Mouse (Mus musculus) stomach, embryonic 15.5 days (tissue): ENCODE data around the gene Psen1. TPM values are rescaled to one million over a fixed set of nuclear protein-coding genes. Genes with fewer than 3 reads are reported as not detected.

ENCODE experiments used
- ATAC-seq: fragments of 200-750 bp; cut with Nextera tagmentation; 2 replicates; pipeline ENCODE4 v1.8.0; 2017; ENCODE audit warnings: low read depth, moderate number of reproducible peaks, moderate TSS enrichment; ENCODE audit not compliant: insufficient read depth, low FRiP score
- H3K27ac ChIP-seq: fragments of 300-500 bp; sonication (generic); 2 replicates; pipeline ENCODE4 v1.5.1; 2015; ENCODE audit warnings: mild to moderate bottlenecking, inconsistent platforms
- H3K27me3 ChIP-seq: fragments of 300-500 bp; sonication (generic); replicated peaks from 2 replicates; pipeline ENCODE4 v1.6.1; 2015; ENCODE audit warnings: inconsistent platforms
- H3K36me3 ChIP-seq: fragments of 300-500 bp; sonication (generic); 2 replicates; pipeline ENCODE4 v1.6.1; 2015; ENCODE audit warnings: inconsistent platforms
- H3K4me1 ChIP-seq: fragments of 300-500 bp; sonication (generic); 2 replicates; pipeline ENCODE4 v1.6.1; 2015; ENCODE audit warnings: inconsistent platforms
- H3K4me2 ChIP-seq: fragments of 300-500 bp; sonication (generic); 2 replicates; pipeline ENCODE4 v1.6.1; 2015; ENCODE audit warnings: mild to moderate bottlenecking, inconsistent platforms
- H3K4me3 ChIP-seq: fragments of 300-500 bp; sonication (generic); replicated peaks from 2 replicates; pipeline ENCODE4 v1.5.1; 2015; ENCODE audit warnings: inconsistent platforms
- H3K9ac ChIP-seq: fragments of 300-500 bp; sonication (generic); 2 replicates; pipeline ENCODE4 v1.6.1; 2015; ENCODE audit warnings: inconsistent platforms
- H3K9me3 ChIP-seq: fragments of 300-500 bp; sonication (generic); 2 replicates; pipeline ENCODE4 v1.6.1; 2016; ENCODE audit warnings: inconsistent platforms
- WGBS: fragments of 180-500 bp; shearing (Covaris S2); methylation state at CpG from one replicate; pipeline ENCODE4 v1.1.7; 2015; 5-methylcytosine and 5-hydroxymethylcytosine counted together
- polyA plus RNA-seq: library from polyadenylated mRNA; unstranded; fragments of >200 nt; fragmentation: Nextera tagmentation; extraction: Ambion mirVana; gene quantifications from 2 replicates; pipeline ENCODE4 v1.2.1, GENCODE M21; 2015

Psen1 gene
- polyA plus RNA-seq, 1 experiment from 2014 or later: 66.3 TPM

DNA sequence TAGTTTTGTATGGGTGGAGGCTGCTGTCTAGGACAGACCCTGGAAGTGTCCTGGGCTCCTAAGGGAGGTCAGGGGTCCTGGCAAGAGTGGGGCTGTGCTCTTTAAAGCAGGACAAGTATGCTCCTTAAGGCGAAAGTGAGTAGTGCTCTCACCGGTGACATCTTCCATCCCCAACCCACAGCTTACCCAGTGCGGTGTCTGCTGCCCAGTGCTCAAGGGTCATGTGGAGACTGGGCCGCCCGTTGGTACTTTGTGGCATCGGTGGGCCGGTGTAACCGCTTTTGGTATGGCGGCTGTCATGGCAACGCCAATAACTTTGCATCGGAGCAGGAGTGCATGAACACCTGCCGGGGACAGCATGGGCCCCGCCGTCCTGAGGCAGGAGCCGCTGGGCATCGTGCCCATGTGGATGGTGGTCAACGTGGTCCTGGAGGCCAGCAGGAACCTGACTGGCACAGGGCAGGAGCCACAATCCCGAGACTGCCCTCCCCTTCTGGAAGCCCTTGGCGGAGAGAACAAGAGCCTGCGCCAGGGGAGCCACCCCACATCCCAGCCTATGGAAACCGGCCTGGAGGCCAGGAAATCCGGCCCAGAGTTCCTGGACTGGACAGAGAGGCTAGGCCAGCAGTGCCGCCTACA, 93.8 kb downstream of the Psen1 start:
- Histone ChIP-seq H3K9me3 (no peaks in the 10 kb centered on the region), H3K36me3 (no peaks in the 10 kb centered on the region), H3K9ac (no peak overlapping the region), H3K4me2 (no peak overlapping the region), H3K4me1 (no peaks in the 10 kb centered on the region), H3K27me3 (no peaks in the 10 kb centered on the region), H3K27ac (no peak overlapping the region), H3K4me3 (no peak overlapping the region)
- no peak for ATAC-seq
- WGBS: 70% methylated on average over 23 of the region's 23 CpGs

DNA sequence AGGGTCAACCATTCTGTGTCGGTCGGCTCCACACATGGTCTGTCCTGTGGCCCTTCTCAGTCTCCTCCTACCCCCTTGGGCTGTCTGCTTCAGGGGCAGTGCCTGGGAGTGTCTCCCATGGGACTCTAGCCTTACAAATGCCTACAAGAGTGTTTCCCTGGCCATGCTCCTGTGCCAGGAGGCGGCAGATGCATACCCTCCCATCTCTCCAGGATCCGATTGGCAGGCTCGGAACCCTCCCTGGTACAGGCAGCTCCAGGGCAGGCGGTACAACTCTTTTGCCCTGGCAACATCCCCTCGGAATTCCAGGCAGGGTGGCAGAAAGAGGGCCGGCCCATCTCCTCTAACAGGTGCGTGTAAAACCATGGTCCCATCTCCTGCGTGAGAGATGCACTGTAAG, 94.7 kb downstream of the Psen1 start:
- Histone ChIP-seq H3K9me3 (no peaks in the 10 kb centered on the region), H3K4me3 (no peak overlapping the region), H3K27me3 (no peaks in the 10 kb centered on the region), H3K9ac (no peak overlapping the region), H3K27ac (no peak overlapping the region), H3K4me2 (no peak overlapping the region), H3K4me1 (no peaks in the 10 kb centered on the region), H3K36me3 (no peaks in the 10 kb centered on the region)
- 85% methylated on average over 10 of the region's 10 CpGs for WGBS
- ATAC-seq: no peak

Other genes starting within 250 kb of the Psen1 start
- gene Dpf3, start 200.4 kb upstream of the Psen1 start, polyA plus RNA-seq: 4.6 TPM in 2 replicates
- 31.5 and 34.5 TPM in 2 replicates for gene Dcaf4, start 167.7 kb upstream of the Psen1 start, polyA plus RNA-seq
- 13.8 and 15.6 TPM in 2 replicates for gene Zfyve1, start 90.9 kb upstream of the Psen1 start, polyA plus RNA-seq
- 229 and 239 TPM in 2 replicates for gene Rbm25, start 56.9 kb upstream of the Psen1 start, polyA plus RNA-seq
- 3.5 TPM in 2 replicates for gene Papln, start 75.5 kb downstream of the Psen1 start, polyA plus RNA-seq
- 29.8 and 34.1 TPM in 2 replicates for gene Numb, start 233.8 kb downstream of the Psen1 start, polyA plus RNA-seq